Mouse (Mus musculus) frontal cortex, adult 2 months (tissue): Measurements from ENCODE around the gene H2afv. TPM values are rescaled to one million over a fixed set of nuclear protein-coding genes. Genes with fewer than 3 reads are reported as not detected.
"Not testable (repeated sequence)": the region's sequence is repeated elsewhere in the genome, so short reads cannot be mapped to it uniquely, and the experiment has no call there.

ENCODE experiments used
- DNase-seq, 2 experiments: peaks; one replicate each; pipeline ENCODE4 v3.0.0; 2022; ENCODE audit warnings: low spot score in 1 of 2; ENCODE audit errors: extremely low spot score in 1 of 2
- polyA plus RNA-seq: library from polyadenylated mRNA; depleted of rRNA; stranded (reverse); fragments of >200 nt; gene quantifications from 2 replicates; pipeline ENCODE4 v1.2.3, GENCODE M21; 2012

H2afv gene
- polyA plus RNA-seq, 1 experiment: 75.0 TPM

DNA sequence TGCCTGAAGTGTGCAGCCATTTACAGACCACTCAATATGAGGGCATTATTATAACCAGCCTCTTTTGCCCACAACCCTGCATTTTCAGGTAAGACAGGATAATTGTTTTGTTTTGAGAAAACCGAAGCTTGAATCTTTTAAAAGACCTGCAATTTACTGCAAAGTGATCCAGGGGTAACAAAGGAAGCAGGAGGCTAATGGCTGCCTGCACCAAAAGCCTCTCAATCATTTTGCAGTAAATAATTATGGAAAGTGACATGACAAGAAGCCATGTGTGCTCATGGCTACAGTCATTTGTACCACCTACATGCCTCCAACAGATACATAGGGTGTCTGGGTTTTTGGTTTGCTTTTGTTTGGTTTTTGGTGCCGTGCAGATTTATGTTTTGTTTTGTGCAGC is 26.8 kb upstream of the H2afv start:
- no peak for DNase-seq

GRCm38 (mm10) chr11:6468541-6468940 is 24.3 kb upstream of the H2afv start:
- no peak for DNase-seq

DNA sequence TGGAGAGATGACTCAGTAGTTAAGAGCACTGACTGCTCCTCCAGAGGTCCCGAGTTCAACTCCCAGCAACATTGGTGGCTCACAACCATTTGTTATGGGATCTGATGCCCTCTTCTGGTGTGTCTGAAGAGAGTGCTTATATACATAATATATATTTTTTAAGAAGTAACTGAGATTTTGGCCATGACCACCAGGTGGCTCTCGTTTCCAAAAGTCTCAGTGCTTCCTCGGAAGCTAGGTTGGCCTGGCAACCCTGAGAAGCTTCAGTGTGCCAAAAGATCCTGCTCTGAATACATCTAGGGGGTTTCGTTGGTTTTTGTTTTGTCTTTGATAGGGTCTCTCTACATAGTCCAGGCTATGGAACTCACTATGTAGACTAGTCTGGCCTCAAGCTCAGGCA is 20.9 kb upstream of the H2afv start:
- peak; percentile 25 to 81 for DNase-seq

- DNase-seq: no peak
Measured at GRCm38 (mm10) chr11:6463159-6463837, 19.1 kb upstream of the H2afv start.

DNA sequence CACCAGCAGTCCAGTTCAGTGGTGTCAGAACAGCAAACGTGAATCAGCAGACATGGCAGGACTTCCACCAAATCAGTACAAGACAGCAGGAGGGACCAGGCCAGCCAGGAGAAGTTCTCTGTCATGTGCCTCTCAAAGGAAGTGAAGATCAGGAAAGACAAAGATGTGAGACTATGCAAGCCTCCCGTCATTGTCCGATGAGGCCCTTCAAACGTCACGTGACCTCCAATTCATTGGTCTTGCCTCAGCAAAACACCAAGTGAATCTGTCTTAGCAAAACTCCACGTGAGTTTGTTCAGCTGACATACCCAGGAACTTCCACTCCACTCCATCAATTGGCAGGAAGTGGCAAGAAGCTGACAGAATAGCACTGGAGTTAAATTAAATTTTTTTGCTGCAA is 11.8 kb upstream of the H2afv start:
- DNase-seq: no peak

DNA sequence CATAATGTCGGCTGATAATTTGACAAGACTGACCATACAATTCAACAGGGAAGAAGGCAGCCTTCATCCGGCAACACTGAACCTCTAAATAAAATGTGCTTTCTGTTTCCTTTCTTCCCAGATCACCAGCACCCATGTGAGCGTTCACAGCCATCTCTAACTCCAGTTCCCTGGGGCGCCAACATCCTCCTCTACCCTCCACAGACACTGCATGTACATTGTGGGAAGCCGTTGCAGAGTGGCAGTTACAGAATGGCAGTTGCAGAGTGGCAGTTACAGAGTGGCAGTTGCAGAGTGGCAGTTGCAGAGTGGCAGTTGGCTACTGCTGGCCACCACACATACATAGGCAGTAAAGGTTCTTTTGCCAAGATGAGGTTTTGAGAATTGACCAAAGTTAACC is 3.9 kb upstream of the H2afv start:
- not testable (repeated sequence) for DNase-seq

- DNase-seq: no peak
Measured at GRCm38 (mm10) chr11:6447493-6447892, 3.2 kb upstream of the H2afv start.

DNA sequence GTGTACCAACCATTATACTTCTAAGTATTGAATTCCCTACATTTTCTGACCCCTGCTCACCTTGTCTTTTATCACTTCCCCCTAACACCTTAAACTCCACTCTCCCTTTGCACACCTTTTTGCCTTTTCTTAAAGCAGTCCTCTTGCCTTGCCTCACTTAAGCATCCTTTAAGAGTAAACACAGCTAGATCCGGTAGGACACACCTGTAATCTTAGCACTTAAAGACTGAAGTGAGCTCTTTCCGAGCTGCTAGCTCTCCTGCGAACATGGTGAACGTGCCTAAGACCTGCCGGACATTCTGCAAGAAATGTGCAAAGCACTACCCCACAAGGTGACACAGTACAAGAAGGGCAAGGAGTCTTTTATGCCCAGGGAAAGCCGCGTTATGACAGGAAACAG is 1.7 kb upstream of the H2afv start:
- DNase-seq: no peak

DNA sequence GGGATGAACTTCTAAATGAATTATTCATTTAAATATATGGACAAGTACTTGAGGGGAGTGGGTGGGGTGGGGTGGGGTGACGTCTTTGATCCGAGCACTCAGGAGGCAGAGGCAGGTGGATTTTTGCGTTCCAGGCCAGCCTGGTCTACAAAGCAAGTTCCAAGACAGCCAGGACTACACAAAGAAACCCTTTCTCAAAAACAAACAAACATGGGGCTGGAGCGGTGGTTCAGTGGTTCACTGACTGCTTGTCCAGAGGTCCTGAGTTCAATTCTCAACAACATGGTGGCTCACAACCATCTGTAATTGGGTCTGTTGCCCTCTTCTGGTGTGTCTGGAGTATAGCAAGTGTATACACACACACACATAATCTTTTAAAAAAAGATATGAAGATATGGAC is 1.2 kb upstream of the H2afv start:
- DNase-seq: no peak

- DNase-seq: no peak
Measured at GRCm38 (mm10) chr11:6443727-6444076, 541 bp downstream of the H2afv start.

DNA sequence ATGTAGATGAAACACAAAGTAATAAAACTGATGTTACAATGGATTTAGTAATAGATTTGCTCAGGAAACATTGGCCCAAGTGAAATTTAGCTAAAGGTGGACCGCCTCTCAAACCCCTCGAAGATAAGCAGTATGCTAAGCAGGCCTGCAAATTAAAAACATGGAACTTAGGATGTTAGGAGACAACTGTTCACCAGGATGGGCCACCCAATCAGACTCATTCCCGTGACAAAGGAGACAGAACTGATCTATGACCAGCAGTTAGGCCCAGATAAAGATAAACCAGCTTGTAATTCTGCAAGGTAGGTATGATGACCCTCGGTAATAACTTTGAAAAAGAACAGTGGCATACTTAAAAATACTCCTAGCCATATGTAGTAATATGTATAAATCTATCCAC is 1.1 kb downstream of the H2afv start:
- DNase-seq: no peak

DNA sequence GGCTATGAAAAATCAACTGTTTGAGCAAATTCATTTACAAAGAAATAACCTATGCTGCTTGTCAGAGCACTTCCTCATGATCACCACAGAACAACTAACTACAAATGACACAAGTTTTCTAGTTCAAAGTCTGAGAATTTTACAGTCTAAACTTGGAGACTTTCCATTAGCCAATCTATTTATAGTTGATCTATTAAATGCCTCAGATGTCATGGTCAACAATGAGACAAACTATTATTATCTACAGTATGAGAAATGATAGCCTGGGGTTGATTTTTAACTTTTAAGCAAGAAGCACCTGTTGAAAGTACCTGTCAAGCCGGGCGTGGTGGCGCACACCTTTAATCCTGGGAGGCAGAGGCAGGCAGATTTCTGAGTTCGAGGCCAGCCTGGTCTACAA is 1.7 kb downstream of the H2afv start:
- no peak for DNase-seq

DNA sequence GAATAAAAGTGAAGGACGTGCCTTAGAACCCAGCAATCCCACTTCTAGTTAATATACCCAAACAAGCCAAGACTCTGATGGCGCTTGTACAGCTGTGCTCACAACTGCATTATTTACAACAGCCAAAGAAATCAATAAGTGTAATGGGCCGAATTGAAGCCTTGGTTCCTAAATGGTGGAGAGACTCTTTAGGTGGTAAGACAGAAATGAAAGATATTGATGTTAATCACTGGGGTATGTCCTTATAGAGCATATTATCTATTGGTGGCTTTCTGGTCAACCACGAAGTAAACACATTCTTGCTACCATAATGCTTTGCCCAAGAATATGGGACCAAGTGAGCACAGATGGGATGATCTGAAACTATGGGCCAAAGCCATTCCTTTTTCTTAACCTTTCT is 4.1 kb downstream of the H2afv start:
- no peak for DNase-seq

GRCm38 (mm10) chr11:6437667-6438066 is 6.6 kb downstream of the H2afv start:
- no peak for DNase-seq

GRCm38 (mm10) chr11:6436442-6436841 is 7.8 kb downstream of the H2afv start:
- peak in 1 of 2 experiments; percentile 36 for DNase-seq

- DNase-seq: no peak
Measured at GRCm38 (mm10) chr11:6430186-6430585, 14.1 kb downstream of the H2afv start.

- DNase-seq: no peak
Measured at GRCm38 (mm10) chr11:6420722-6421350, 23.4 kb downstream of the H2afv start.

DNA sequence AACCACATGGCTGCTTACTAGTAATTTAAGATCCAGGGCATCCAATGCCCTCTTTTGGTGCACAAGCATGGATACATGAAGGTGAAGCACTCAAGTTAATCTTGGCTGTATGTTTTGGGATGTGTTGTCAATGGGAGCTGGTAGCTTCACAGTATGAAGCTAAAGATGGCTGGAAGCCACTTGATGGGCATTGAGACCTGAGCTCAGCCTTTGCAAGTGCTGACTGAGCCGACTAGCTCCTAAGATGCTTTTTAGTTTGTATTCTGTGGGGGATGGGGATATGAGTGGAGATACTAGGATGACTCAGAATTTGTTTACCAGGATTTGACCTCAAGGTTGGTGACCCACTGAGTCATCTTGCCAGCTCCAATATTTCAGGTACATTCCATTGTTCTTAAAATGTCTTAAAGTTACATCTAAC is 23.9 kb downstream of the H2afv start:
- DNase-seq: no peak

- not testable (repeated sequence) for DNase-seq
Measured at GRCm38 (mm10) chr11:6419156-6419555, 25.1 kb downstream of the H2afv start.

DNA sequence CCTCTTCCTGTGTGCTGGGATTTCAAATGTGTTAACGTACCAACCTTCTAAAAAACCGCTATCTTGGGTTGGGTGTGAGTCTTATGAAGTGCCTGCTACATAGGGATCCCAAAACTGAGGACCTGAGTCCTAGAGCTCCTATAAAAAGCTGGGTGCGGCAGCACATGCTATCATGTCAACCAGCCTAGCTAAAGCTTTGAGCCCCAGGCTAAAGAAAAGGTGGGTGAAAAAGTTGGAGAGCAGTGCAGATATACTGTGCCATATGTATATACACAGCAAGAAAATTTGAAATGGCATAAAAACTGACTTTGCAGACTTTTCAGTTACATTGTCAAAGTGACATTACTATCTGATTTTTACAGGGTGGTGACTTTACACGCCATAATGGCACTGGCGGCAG is 25.5 kb downstream of the H2afv start:
- no peak for DNase-seq

GRCm38 (mm10) chr11:6417490-6417889 is 26.8 kb downstream of the H2afv start:
- DNase-seq: no peak

GRCm38 (mm10) chr11:6417069-6417468 is 27.2 kb downstream of the H2afv start:
- DNase-seq: no peak
